12 mouse cellular contexts compared by ENCODE assay signal in genomic region chr4:118568709-118569108, GRCm38 (mm10). TPM values are rescaled to one million over a fixed set of nuclear protein-coding genes. Genes with fewer than 3 reads are reported as not detected.
DNase-seq lines count a peak whose midpoint lies in the region; ATAC-seq and TF ChIP-seq lines count a peak whose summit lies in the region.
"Had no signal": no experiment of that assay in that cellular context is flagged by ENCODE, and none has a peak within 500 bp of the region (broad histone marks: within the 10 kb centered on the region; RNA-seq: fewer than 3 reads in every experiment).

No protein-coding gene starts in this region.

- H3K27me3 ChIP-seq in G1E (ENCODE audit: insufficient read depth, low read length): peaks cover 19% of the 10 kb centered on the region
- peaks cover 51% of the 10 kb centered on the region for H3K27me3 ChIP-seq in heart, embryonic 12.5 days (replicated peaks)
- peaks cover 11% of the 10 kb centered on the region for H3K27me3 ChIP-seq in liver, embryonic 15.5 days
- no peaks in the 10 kb centered on the region for H3K27me3 ChIP-seq in cerebellum, adult 2 months (ENCODE audit: control insufficient read depth, insufficient read depth, low read length)

- peaks cover 14% of the 10 kb centered on the region for H3K9me3 ChIP-seq in G1E (replicated peaks)
- H3K9me3 ChIP-seq in heart, embryonic 12.5 days (replicated peaks): no peaks in the 10 kb centered on the region
- 0 out of 2 replicates have a peak, but pooled peaks cover 3% of the 10 kb centered on the region for H3K9me3 ChIP-seq in liver, embryonic 15.5 days (replicated peaks)

- TF ChIP-seq CTCF in G1E (IDR thresholded peaks at IDR 0.05; ENCODE audit: low read depth, low read length): no peak
- TF ChIP-seq CTCF in cerebellum, adult 2 months (IDR thresholded peaks at IDR 0.05; ENCODE audit: borderline replicate concordance, insufficient read depth, low read depth, low read length): no peak

- no peaks in the 10 kb centered on the region for H3K36me3 ChIP-seq in G1E (replicated peaks)
- no peaks in the 10 kb centered on the region for H3K36me3 ChIP-seq in heart, embryonic 12.5 days
- H3K36me3 ChIP-seq in liver, embryonic 15.5 days (replicated peaks): no peaks in the 10 kb centered on the region

- peak; percentile 30 to 50 for DNase-seq in heart, adult 18-20 months
- no peak for DNase-seq in heart, postnatal 25 days (ENCODE audit: low spot score)
- no peak for DNase-seq in G1E (ENCODE audit: low spot score)
- no peak for DNase-seq in cerebellum, postnatal 10 days
- DNase-seq in kidney, postnatal 14 days: no peak
- DNase-seq in cerebellum, adult 2 months: no peak

- TF ChIP-seq POLR2A in cerebellum, adult 2 months (IDR thresholded peaks at IDR 0.05; ENCODE audit: borderline replicate concordance, insufficient read depth, low read length): no peak

- peak overlapping the region; percentile 15; the same call in 1 of the 2 replicates for H3K4me2 ChIP-seq in heart, embryonic 12.5 days
- peak overlapping the region; percentile 50 for H3K4me2 ChIP-seq in liver, embryonic 15.5 days

- H3K4me1 ChIP-seq in G1E (ENCODE audit: insufficient read depth, low read depth, low read length): peaks cover 16% of the 10 kb centered on the region
- H3K4me1 ChIP-seq in heart, embryonic 12.5 days (replicated peaks): no peaks in the 10 kb centered on the region
- H3K4me1 ChIP-seq in liver, embryonic 15.5 days (replicated peaks): peaks cover 36% of the 10 kb centered on the region
- no peaks in the 10 kb centered on the region for H3K4me1 ChIP-seq in cerebellum, adult 2 months (ENCODE audit: control insufficient read depth, insufficient read depth, low read length)

- peak; percentile 40; the same call in 1 of the 2 replicates for ATAC-seq in G1E (ENCODE audit: extremely low read depth, insufficient number of reproducible peaks, low FRiP score, poor library complexity, severe bottlenecking)
- peak; percentile 90 for ATAC-seq in heart, embryonic 12.5 days (ENCODE audit: insufficient number of reproducible peaks, low FRiP score)
- peak; percentile 93 for ATAC-seq in liver, embryonic 15.5 days (ENCODE audit: insufficient read depth)
- ATAC-seq: activated CD4-positive, CD25-positive, alpha-beta regulatory T cell, adult 4 months had no signal

- 30% methylated on average over 10 of the region's 10 CpGs for WGBS in heart, embryonic 12.5 days
- WGBS in liver, embryonic 15.5 days (ENCODE audit: insufficient replicate concordance): 16% methylated on average over 10 of the region's 10 CpGs
- 62% methylated on average over 10 of the region's 10 CpGs for WGBS in cerebellum, adult 2 months

- 0 out of 2 replicates have a peak overlapping the region, but pooled peaks have one; percentile 17 for H3K27ac ChIP-seq in heart, embryonic 12.5 days (ENCODE audit: poor library complexity, severe bottlenecking)
- peak overlapping the region; percentile 72 for H3K27ac ChIP-seq in liver, embryonic 15.5 days (replicated peaks)
- no peak overlapping the region for H3K27ac ChIP-seq in cerebellum, adult 2 months (ENCODE audit: insufficient read depth, low read length)
- H3K27ac ChIP-seq: heart, adult 2 months; layer of hippocampus, adult 2 months had no signal

- H3K9ac ChIP-seq in heart, embryonic 12.5 days: no peak overlapping the region
- no peak overlapping the region for H3K9ac ChIP-seq in liver, embryonic 15.5 days

- intact Hi-C loops in heart, postnatal 25 days (cut with DNase I): loop anchor here (5.0 kb wide), 1 partner anchor 136 kb away; no protein-coding TSS in a partner anchor

- no peak overlapping the region; the same call in 1 of the 2 replicates for H3K4me3 ChIP-seq in G1E (ENCODE audit: low read depth, low read length)
- H3K4me3 ChIP-seq in heart, embryonic 12.5 days: no peak overlapping the region
- peak overlapping the region; percentile 27 for H3K4me3 ChIP-seq in liver, embryonic 15.5 days (replicated peaks)
- no peak overlapping the region for H3K4me3 ChIP-seq in cerebellum, adult 2 months (replicated peaks; ENCODE audit: insufficient read depth, low read depth, low read length)
- H3K4me3 ChIP-seq: heart, adult 2 months; layer of hippocampus, adult 2 months had no signal

RNA-seq across cellular contexts. Expression of gene Tmem125, which starts 24.9 kb away (rescaled TPM):
- not detected for total RNA-seq in heart, adult 18-20 months (2021)
- total RNA-seq in heart, postnatal 25 days (2021): under 1 TPM in 1 of 2 experiments, not detected in 1; 0.17 TPM
- total RNA-seq in G1E (2014; fragmentation: Nextera tagmentation) (not detected in 2 replicates), G1E (2017) (0.22 TPM in 1 of 2 replicates, not detected in the other)
- polyA plus RNA-seq in G1E (2012): not detected in 2 replicates
- 0.18 and 0.23 TPM in 2 replicates for polyA plus RNA-seq in heart, embryonic 12.5 days (2016; fragmentation: Nextera tagmentation; extraction: Ambion mirVana)
- 1.9 and 2.0 TPM in 2 replicates for polyA plus RNA-seq in liver, embryonic 15.5 days (2015; fragmentation: Nextera tagmentation; extraction: Ambion mirVana)
- 43.5 and 60.1 TPM in 2 replicates for polyA plus RNA-seq in cerebellum, adult 2 months (2012; rRNA removed)
- total RNA-seq: heart, adult 2 months had no signal
- polyA plus RNA-seq: activated CD4-positive, CD25-positive, alpha-beta regulatory T cell, adult 4 months had no signal

RNA-seq across cellular contexts. Expression of gene 2610528J11Rik, which starts 41.9 kb away (rescaled TPM):
- not detected for total RNA-seq in heart, adult 18-20 months (2021)
- total RNA-seq in heart, postnatal 25 days (2021): not detected
- total RNA-seq in G1E (2014; fragmentation: Nextera tagmentation): not detected in 2 replicates
- not detected in 2 replicates for total RNA-seq in G1E (2017)
- not detected in 2 replicates for polyA plus RNA-seq in G1E (2012)
- 0.27 and 0.31 TPM in 2 replicates for polyA plus RNA-seq in heart, embryonic 12.5 days (2016; fragmentation: Nextera tagmentation; extraction: Ambion mirVana)
- 6.4 and 6.8 TPM in 2 replicates for polyA plus RNA-seq in liver, embryonic 15.5 days (2015; fragmentation: Nextera tagmentation; extraction: Ambion mirVana)
- polyA plus RNA-seq in cerebellum, adult 2 months (2012; rRNA removed): not detected in 2 replicates
- total RNA-seq: heart, adult 2 months; layer of hippocampus, adult 2 months had no signal
- polyA plus RNA-seq: activated CD4-positive, CD25-positive, alpha-beta regulatory T cell, adult 4 months had no signal

RNA-seq across cellular contexts. Expression of gene Cfap57, which starts 51.9 kb away (rescaled TPM):
- total RNA-seq in heart, adult 18-20 months (2021): under 1 TPM in 1 of 2 experiments, not detected in 1; 0.15 TPM
- total RNA-seq in heart, postnatal 25 days (2021): under 1 TPM in 1 of 2 experiments, not detected in 1; 0.05 TPM
- total RNA-seq in G1E (2014; fragmentation: Nextera tagmentation): not detected in 2 replicates
- 0.05 TPM in 1 of 2 replicates, not detected in the other for total RNA-seq in G1E (2017)
- not detected in 2 replicates for polyA plus RNA-seq in G1E (2012)
- 0.76 and 0.80 TPM in 2 replicates for polyA plus RNA-seq in heart, embryonic 12.5 days (2016; fragmentation: Nextera tagmentation; extraction: Ambion mirVana)
- polyA plus RNA-seq in liver, embryonic 15.5 days (2015; fragmentation: Nextera tagmentation; extraction: Ambion mirVana): 0.75 and 0.82 TPM in 2 replicates
- polyA plus RNA-seq in cerebellum, adult 2 months (2012; rRNA removed): 0.27 and 0.36 TPM in 2 replicates
- polyA plus RNA-seq: activated CD4-positive, CD25-positive, alpha-beta regulatory T cell, adult 4 months; small intestine, adult 2 months had no signal

RNA-seq across cellular contexts. Expression of gene Ebna1bp2, which starts 51.9 kb away (rescaled TPM):
- total RNA-seq in heart, adult 18-20 months (2021): 10 to 100 TPM; 37.0 to 39.2 TPM
- 10 to 100 TPM; 36.6 to 38.2 TPM for total RNA-seq in heart, postnatal 25 days (2021)
- 116 and 153 TPM in 2 replicates for total RNA-seq in G1E (2014; fragmentation: Nextera tagmentation)
- total RNA-seq in G1E (2017): 116 and 127 TPM in 2 replicates
- 25.0 and 41.7 TPM in 2 replicates for polyA plus RNA-seq in G1E (2012)
- polyA plus RNA-seq in heart, embryonic 12.5 days (2016; fragmentation: Nextera tagmentation; extraction: Ambion mirVana): 96.7 and 103 TPM in 2 replicates
- polyA plus RNA-seq in liver, embryonic 15.5 days (2015; fragmentation: Nextera tagmentation; extraction: Ambion mirVana): 50.8 and 62.9 TPM in 2 replicates
- 61.9 and 64.0 TPM in 2 replicates for polyA plus RNA-seq in cerebellum, adult 2 months (2012; rRNA removed)

Comparison
In these comparisons a context has a peak if more than half of its experiments do, and no peak if none do; other contexts are left out.
1. DNase-seq: peak in heart, adult 18-20 months (2 of 2); none in heart, postnatal 25 days (single experiment), G1E (single experiment), cerebellum, postnatal 10 days (0 of 2), kidney, postnatal 14 days (single experiment) and cerebellum, adult 2 months (0 of 2).
2. ATAC-seq: peak in every context shown above with its lines; median percentile 93 in liver, embryonic 15.5 days; 90 in heart, embryonic 12.5 days; 40 in G1E.
3. RNA of gene Tmem125, which starts 24.9 kb away (polyA plus RNA-seq): 43.5 to 60.1 TPM in cerebellum, adult 2 months; 1.9 to 2.0 TPM in liver, embryonic 15.5 days, 0.18 to 0.23 TPM in heart, embryonic 12.5 days and not detected in G1E; every median in the first group is over 10 times any median in the second.